Mouse (Mus musculus) B cell, adult 67 days (primary cell): ENCODE results near the gene Arid1b. TPM values are rescaled to one million over a fixed set of nuclear protein-coding genes. Genes with fewer than 3 reads are reported as not detected.

Experiments
- total RNA-seq, 2 experiments: library from RNA; stranded (reverse); gene quantifications; 4 replicates each; pipeline ENCODE4 v1.2.4; 2023

Gene Arid1b
- total RNA-seq: 100 to 1,000 TPM; 143 to 147 TPM

DNA sequence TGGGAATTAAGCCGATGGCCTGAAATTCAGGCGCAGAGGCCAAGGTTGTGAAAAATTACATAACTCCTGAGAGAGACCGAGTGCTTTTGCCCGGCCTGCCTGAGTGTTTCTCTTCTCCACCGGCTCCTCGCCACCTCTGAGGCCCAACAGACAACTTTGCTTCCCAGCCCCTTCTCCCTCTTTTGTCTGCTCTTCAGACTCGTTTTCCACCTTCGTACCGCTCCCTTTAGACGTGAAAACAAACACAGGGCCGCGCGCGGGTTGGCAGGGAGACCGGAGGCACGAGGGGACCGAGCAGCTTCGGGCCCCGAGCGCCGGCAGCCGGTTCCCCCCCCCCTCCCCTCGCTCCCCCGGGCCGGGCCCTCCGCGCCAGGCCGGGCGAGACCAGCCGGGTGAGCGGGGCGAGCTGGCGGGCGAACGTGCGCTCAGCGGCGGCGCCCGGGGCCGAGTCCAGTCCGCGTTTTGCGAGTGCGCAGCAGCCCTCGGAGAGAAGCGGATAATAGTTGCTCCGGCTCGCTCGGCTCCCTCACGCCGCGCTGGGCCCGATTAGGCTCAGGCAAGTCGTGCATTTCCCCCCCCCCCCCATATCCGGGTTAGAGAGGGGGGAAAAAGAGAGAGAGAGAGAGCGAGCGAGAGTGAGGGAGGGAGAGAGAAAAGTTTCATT is at the start of gene Arid1b:
Gene Arid1b, plus strand, starts transcription at position 493 of the 664 bp plus-strand sequence.

